Mouse (Mus musculus) spleen, adult 12 weeks (tissue): ENCODE results near the gene Rgma.

ENCODE experiments used
- DNase-seq: peaks from one replicate; pipeline ENCODE4 v3.0.0; 2022; ENCODE audit warnings: low spot score

Rgma gene

DNA sequence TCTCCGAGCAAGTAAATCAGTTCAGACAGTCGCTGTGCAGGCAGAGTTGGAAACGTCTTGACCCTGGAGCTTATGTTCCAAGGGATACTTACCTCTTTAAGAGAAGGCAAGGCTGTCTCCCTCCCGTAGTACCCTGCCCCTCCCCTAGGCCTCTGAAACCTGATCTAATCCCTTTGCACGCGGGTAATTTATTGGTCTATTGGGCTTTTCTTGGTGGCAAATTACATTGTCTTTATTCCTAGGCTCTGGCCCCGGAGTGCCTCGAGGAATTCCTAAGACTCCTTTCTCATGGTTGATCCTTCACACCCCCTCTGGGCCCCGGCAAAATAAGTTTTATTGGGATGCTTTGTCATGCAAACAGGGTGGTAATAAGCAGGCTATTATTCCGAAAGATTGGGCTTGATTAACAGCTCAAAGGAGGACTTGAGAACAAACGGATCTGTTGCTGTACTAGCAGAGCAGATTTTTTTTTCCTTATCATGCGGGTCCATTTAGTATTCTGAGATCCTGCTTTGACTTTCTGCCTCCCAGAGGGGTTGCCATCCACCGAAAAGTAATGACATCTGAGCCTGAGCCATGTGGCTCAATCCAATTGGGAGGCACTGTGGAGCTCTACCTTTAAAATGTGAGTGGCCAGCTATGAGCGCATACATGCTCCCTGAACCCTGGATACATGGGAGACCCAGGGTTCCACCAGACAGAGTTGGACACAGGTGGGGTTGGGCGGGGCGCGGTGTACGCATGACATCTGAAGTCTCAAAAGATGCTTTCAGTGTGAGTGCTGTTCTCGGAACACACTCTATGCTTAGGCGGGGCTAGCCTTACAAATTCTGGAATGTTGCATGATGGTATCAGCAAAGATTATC, 25.0 kb downstream of the Rgma start:
- DNase-seq: no peak

DNA sequence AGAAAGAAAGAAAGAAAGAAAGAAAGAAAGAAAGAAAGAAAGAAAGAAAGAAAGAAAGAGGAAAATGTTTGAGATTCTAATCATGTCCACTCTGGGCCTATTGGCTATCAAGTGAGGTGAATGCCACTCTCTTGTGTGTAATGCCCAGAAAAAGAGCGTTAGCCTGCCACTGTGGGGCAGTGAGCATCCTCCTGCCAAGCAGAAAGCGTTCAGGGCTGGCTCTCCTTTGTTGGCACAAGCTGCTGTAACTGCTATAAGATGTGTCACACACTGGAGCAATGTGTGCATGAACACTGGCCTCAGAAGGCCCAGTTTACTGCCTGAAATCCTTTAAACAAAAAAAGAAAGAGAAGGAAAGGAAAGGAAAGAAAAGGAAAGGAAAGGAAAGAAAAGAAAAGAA, 26.8 kb downstream of the Rgma start:
- DNase-seq: no peak

DNA sequence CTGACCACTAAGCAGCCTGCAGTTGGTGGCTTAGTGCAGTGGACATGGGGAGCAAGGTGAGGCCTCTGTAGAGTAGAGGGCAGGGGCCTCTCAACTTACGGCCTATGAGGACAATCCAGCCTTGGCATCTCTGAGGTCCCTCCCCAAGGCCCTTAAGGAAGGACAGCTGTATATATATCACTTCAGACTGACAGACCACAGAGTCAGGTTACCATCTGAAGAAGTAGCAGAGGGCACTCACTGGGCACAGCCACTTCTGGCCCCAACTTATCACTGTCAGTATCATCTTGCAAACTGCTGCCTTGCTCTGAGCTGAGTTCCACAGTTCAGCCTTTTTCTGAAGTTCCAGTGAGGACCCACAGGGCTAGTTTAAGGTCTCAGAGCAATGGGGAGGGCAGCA, 27.4 kb downstream of the Rgma start:
- no peak for DNase-seq

DNA sequence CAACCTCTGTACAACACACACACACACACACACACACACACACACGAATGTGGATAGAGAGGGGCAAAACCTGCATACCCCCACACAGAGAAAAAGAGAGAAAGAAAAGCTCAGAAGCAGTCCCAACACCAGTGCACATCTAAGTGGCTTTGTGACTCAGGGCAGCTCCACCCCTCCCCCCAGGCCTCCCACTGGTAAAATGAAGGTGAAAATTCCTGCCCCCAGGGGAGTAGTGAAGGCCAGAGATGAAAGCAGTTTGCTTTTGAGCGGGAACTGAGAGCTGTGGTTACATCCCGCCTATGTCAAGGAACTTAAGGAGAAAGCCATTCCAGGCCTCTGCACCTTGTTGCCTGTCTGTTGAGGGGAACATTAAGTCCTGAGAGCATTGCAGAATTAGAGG, 28.2 kb downstream of the Rgma start:
- DNase-seq: no peak

DNA sequence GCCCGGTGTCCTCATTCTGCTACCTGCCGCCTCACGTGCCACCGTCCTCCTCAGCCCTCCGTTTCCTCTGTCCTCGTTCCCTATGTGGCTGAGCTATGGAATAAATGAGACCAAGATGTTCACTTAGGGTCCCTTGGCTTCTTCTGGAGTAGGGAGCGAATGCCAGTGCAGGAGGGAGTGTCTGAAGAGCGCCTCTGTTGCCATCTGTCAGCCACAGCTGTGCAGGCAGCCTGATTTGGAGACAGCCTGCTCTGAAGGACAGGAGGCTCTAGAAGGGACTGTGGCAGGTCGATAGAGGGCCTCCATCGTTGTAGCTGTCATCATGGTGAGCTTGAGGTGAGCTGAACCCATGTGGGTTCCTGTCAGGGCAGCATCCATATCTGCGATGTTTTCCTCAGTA, 30.2 kb downstream of the Rgma start:
- DNase-seq: no peak

GRCm38 (mm10) chr7:73411523-73411922, 36.2 kb downstream of the Rgma start:
- no peak for DNase-seq

GRCm38 (mm10) chr7:73411986-73412385, 36.7 kb downstream of the Rgma start:
- no peak for DNase-seq

- DNase-seq: no peak
Measured at GRCm38 (mm10) chr7:73412419-73412818, 37.1 kb downstream of the Rgma start.

DNA sequence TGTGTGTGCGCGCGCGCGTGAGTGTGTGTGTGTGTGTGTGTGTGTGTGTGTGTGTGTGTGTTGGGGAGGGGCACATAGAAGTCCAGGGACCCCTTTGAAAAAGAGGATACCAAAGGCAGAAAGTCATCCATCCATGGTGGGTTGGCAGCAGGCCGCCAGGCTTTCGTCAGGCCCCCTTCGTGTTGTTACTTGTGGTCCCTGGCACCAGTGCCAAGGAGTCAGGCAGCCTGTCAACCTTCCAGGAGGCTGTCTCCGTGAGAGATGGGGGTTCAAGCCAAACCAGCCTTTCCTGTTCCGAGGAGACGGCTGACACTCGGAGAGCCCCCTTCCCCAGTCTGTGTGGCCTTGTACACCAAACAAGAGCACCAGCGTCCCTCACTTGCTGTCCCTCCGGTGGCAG, 38.9 kb downstream of the Rgma start:
- DNase-seq: no peak

DNA sequence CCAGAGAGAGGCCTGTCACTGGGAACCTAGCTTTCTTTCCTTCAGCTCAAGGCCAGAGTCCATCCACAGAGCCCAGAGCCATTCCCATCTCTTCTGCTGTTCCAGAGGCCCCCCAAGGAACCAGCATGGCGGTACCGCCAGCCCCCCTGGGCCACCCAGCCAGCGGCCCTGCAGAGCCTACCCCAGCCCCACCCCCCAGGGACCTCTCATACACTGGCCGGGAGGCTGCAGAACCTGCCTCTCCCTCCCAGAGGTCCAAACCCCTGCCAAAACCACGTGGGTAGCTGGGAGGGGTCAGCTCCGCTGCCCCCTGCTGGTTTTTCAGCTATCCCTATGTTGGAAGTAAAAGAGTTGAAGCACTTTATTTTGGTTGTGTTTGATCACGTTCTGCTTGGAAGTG, 44.1 kb downstream of the Rgma start:
- DNase-seq: no peak

- DNase-seq: no peak
Measured at GRCm38 (mm10) chr7:73420827-73421226, 45.5 kb downstream of the Rgma start.

- no peak for DNase-seq
Measured at GRCm38 (mm10) chr7:73421278-73422015, 46.1 kb downstream of the Rgma start.

GRCm38 (mm10) chr7:73422223-73423113, 47.2 kb downstream of the Rgma start:
- DNase-seq: peak; percentile 37

DNA sequence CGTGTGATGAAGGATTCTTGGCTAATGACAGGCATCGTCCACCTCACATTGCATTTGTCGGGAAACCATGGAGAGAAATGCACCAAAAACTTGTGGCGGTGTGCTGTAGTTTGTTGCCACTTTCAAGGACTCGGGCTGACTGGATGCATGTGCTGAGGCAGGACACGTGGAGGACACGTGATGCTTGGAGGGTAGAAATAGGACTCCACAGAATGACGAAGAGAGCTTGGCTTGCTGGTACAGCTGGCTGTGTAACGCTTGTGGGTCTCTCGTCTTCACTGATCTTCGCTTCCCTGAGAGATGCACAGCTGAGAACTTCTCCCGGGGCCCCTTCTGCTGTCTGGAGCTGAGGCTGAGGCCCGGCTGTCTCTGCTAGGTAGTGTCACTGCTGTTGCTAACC, 47.9 kb downstream of the Rgma start:
- no peak for DNase-seq

- no peak for DNase-seq
Measured at GRCm38 (mm10) chr7:73424243-73424642, 48.9 kb downstream of the Rgma start.

DNA sequence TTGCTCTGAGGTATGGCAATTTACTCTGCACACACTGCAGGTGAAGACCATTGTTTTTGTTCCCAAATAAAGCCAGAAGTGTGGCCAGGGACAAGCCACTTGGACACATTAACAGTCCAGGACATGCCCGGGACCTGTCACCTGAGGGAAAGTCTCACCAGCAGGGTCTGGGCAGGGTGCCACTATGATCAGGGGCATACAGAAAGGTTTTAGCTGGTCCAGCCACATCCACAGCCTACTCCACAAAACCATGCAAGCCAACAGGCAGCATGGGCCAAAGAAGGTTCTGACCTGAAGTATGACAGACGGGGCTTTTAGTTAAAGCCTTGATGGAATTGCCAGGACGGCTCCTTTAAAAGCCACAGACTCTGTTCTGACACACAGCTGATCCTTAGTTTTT, 49.4 kb downstream of the Rgma start:
- no peak for DNase-seq

DNA sequence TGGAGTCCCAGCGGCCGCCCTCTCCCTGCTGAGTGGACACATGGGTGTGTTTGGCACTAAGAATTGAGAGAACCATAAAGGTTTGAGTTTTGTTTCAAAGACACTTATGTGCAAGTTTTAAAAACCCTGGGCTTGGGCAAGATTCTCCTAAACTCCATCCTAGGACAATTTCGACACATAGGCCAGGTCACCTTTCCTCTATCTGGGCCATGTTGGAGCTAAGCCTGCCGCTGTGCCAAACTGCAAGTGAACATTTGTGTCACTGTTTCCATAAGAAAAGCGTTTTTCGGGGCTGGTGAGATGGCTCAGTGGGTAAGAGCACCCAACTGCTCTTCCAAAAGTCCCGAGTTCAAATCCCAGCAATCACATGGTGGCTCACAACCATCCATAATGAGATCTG, 50.1 kb downstream of the Rgma start:
- DNase-seq: no peak

GRCm38 (mm10) chr7:73426235-73426634, 50.9 kb downstream of the Rgma start:
- no peak for DNase-seq

DNA sequence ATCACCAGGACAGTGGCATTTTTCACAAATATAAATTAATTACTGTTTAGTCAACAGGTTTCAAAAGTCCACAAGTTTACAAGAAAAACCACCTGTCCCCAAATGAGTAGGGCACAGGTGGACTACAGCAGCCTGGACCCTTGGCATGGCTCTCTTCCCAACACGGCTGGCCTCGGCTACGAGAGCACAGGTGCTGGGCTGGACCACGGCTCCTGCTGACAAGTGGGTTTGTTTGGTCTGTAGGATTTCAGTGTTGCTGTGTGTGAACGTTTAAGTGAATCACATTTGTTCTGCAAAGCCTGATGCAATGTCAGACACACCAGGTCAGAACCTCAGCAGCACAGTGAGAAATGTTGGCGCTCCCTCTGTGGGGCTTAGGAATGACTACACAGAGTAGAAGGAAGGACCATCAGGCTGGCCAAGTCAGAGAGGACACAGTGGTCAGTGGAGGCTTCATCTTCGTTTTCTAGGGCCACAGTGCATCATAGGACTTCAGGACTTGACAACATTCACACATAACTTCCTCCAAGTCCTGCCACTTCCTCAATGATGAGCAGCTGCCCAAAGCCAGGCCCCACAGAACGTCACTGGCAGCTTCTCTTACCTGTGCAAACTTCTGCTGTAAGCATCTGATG, 51.6 kb downstream of the Rgma start:
- DNase-seq: no peak

DNA sequence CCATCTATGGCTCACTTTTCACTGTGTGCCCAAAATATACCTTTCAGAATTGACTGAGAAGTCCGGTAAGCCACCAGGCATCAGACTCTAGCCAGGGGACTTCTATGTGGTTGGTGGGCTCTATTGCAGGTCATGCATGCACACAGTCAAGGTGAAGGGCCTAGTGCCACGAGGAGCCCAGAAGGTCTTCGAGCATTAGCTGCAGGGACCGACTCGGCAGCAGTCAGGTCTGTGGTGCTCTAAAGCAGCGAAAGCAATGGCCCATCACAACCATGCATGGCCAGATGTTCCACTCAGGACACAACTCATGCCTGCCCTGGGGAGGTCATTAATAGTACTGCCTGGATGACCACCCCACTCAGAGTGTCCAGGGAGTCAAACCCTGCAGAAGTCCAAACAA, 52.5 kb downstream of the Rgma start:
- DNase-seq: no peak

DNA sequence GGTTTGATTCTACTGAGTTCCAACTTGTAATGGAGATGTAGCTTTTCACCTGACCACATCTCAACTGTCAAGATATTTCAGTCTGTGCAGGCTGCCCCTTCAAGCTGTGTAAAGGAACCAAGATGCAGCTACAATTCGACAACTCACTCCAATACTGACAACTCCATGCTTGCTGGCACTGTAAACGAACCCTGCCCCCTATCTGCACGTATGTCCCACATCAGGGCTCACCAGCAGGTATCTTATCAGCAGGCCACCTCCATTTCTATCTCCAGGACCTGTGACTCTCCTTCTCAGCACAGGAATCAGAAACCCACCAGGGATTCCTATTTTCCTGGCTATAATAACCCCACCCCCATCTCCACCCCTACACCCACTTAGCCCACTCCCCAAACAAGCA, 53.2 kb downstream of the Rgma start:
- no peak for DNase-seq
